Mouse (Mus musculus) hindbrain, embryonic 14.5 days (tissue): ENCODE data around the gene Gli1. TPM values are rescaled to one million over a fixed set of nuclear protein-coding genes. Genes with fewer than 3 reads are reported as not detected.

ENCODE experiments used
- ATAC-seq: fragments of 200-750 bp; cut with Nextera tagmentation; 2 replicates; pipeline ENCODE4 v1.8.0; 2017; ENCODE audit warnings: moderate number of reproducible peaks, mild to moderate bottlenecking, moderate TSS enrichment, moderate library complexity; ENCODE audit not compliant: low FRiP score
- DNase-seq: peaks from one replicate; pipeline ENCODE4 v3.0.0-alpha.2; 2015; ENCODE audit warnings: low spot score
- H3K27ac ChIP-seq: fragments of 300-500 bp; sonication (generic); 2 replicates; pipeline ENCODE4 v1.5.1; 2014; ENCODE audit warnings: mild to moderate bottlenecking, moderate library complexity
- H3K27me3 ChIP-seq: fragments of 300-500 bp; sonication (generic); 2 replicates; pipeline ENCODE4 v1.6.1; 2014; ENCODE audit warnings: mild to moderate bottlenecking, low read length, mixed read lengths; ENCODE audit not compliant: control insufficient read depth, insufficient read depth
- H3K36me3 ChIP-seq: fragments of 300-500 bp; sonication (generic); replicated peaks from 2 replicates; pipeline ENCODE4 v1.6.1; 2014; ENCODE audit not compliant: control insufficient read depth, insufficient read depth
- H3K4me1 ChIP-seq: fragments of 300-500 bp; sonication (generic); replicated peaks from 2 replicates; pipeline ENCODE4 v1.6.1; 2014; ENCODE audit warnings: antibody characterized with exemption, low read length, mixed read lengths; ENCODE audit not compliant: control insufficient read depth, insufficient read depth
- H3K4me2 ChIP-seq: fragments of 300-500 bp; sonication (generic); replicated peaks from 2 replicates; pipeline ENCODE4 v1.6.1; 2014; ENCODE audit warnings: mild to moderate bottlenecking, moderate library complexity
- H3K4me3 ChIP-seq: fragments of 300-500 bp; sonication (generic); replicated peaks from 2 replicates; pipeline ENCODE4 v1.5.1; 2014; ENCODE audit warnings: mild to moderate bottlenecking, low read length
- H3K9ac ChIP-seq: fragments of 300-500 bp; sonication (generic); 2 replicates; pipeline ENCODE4 v1.6.1; 2014
- H3K9me3 ChIP-seq: fragments of 300-500 bp; sonication (generic); 2 replicates; pipeline ENCODE4 v1.6.1; 2016; ENCODE audit warnings: low read length; ENCODE audit not compliant: control insufficient read depth
- WGBS: fragments of 180-500 bp; shearing (Covaris S2); extraction: QIAGEN DNeasy Blood & Tissue Kit; methylation state at CpG from one replicate; pipeline ENCODE4 v1.1.7; 2014; 5-methylcytosine and 5-hydroxymethylcytosine counted together
- polyA plus RNA-seq: library from polyadenylated mRNA; unstranded; fragments of >200 nt; fragmentation: Nextera tagmentation; extraction: Ambion mirVana; gene quantifications from 2 replicates; pipeline ENCODE4 v1.2.1, GENCODE M21; 2014

The Gli1 gene
- 1.3 and 1.6 TPM in 2 replicates for polyA plus RNA-seq

GRCm38 (mm10) chr10:127341891-127342639 lies at the start of gene Gli1:
Gli1 (minus strand) TSS chr10:127341974.
- H3K9me3 ChIP-seq = no peaks in the 10 kb centered on the region
- peaks cover 37% of the 10 kb centered on the region for H3K27me3 ChIP-seq
- H3K4me3 ChIP-seq = peak within 1 kb of the TSS; percentile 31
- no peak within 1 kb of the TSS for H3K9ac ChIP-seq
- WGBS = 2% methylated on average over 29 of the region's 29 CpGs
- ATAC-seq (no peak), DNase-seq (peak; percentile 81)
- H3K4me1 ChIP-seq = peaks cover 18% of the 10 kb centered on the region; the same call in 1 of the 2 replicates
- peak within 1 kb of the TSS; percentile 52 for H3K4me2 ChIP-seq
- no peaks in the 10 kb centered on the region for H3K36me3 ChIP-seq
- no peak within 1 kb of the TSS for H3K27ac ChIP-seq

DNA sequence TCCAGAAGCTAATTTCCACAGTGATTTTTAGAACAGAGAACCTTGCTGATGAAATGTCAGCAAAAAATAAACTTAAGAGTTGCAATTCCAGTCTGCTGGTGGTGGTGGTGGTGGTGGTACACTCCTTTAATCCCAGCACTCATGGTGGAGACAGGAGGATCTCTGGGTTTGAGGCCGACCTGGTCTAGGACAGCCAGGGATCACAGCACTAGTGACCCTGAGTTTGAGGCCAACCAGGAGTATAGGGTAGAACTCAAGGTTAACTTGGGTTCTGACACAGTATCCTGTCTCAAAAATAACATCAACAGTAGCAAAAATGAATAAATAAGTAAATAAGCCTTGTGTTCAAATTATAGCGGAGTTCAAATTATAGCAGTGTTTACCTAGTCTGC lies 40.0 kb upstream of the Gli1 start:
- peak overlapping the region; percentile 93; the same call in 1 of the 2 replicates for H3K27ac ChIP-seq
- H3K9ac ChIP-seq = peak overlapping the region; percentile 93
- peak overlapping the region; percentile 64 for H3K4me3 ChIP-seq
- H3K36me3 ChIP-seq = no peaks in the 10 kb centered on the region
- H3K4me1 ChIP-seq = peaks cover 10% of the 10 kb centered on the region; the same call in 1 of the 2 replicates
- DNase-seq = no peak
- ATAC-seq = no peak
- WGBS = 67% methylated on average over 2 of the region's 2 CpGs
- H3K4me2 ChIP-seq = peak overlapping the region; percentile 75
- H3K9me3 ChIP-seq = no peaks in the 10 kb centered on the region
- no peaks in the 10 kb centered on the region for H3K27me3 ChIP-seq

GRCm38 (mm10) chr10:127380767-127381742 lies 39.3 kb upstream of the Gli1 start:
- ATAC-seq (peak; percentile 79), DNase-seq (peak; percentile 39)
- Histone ChIP-seq H3K4me1 (peaks cover 10% of the 10 kb centered on the region; the same call in 1 of the 2 replicates), H3K4me2 (peak overlapping the region; percentile 75), H3K9ac (peak overlapping the region; percentile 93), H3K27ac (peak overlapping the region; percentile 93), H3K36me3 (no peaks in the 10 kb centered on the region), H3K27me3 (no peaks in the 10 kb centered on the region), H3K9me3 (no peaks in the 10 kb centered on the region), H3K4me3 (peak overlapping the region; percentile 64)
- WGBS = 3% methylated on average over 47 of the region's 79 CpGs

DNA sequence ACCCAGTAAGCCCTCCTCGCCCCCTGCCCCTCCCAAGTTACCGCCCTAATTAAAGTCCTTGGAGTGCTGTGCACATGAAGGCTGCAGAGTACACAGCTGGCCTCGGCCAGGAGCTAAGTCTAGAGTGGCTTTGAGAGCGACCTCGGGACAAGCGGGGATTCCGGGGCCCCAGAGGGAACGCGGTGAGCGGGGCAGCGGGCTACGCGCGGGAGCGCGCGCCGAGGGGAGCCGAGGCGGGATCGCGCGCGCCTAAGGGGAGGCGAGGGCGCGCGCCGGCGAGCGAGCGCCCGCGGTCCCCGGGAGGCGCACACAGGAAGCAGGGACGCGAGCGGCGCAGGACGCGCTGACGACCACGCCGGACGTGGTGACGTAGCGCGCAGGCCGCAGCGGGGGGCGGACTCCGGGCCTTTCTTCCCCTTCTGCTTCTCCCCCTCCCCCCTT lies 38.5 kb upstream of the Gli1 start, which contains the start of gene R3hdm2:
R3hdm2 (plus strand) TSS at position 77 of the 441 bp plus-strand sequence.
- peak; percentile 94 for DNase-seq
- no peaks in the 10 kb centered on the region for H3K27me3 ChIP-seq
- no peaks in the 10 kb centered on the region for H3K36me3 ChIP-seq
- H3K9ac ChIP-seq = peak within 1 kb of the TSS; percentile 93
- peak within 1 kb of the TSS; percentile 75 for H3K4me2 ChIP-seq
- H3K27ac ChIP-seq = peak within 1 kb of the TSS; percentile 93
- H3K4me3 ChIP-seq = peak within 1 kb of the TSS; percentile 64
- H3K4me1 ChIP-seq = peaks cover 10% of the 10 kb centered on the region; the same call in 1 of the 2 replicates
- H3K9me3 ChIP-seq = no peaks in the 10 kb centered on the region
- peak; percentile 94 for ATAC-seq
- WGBS = under 1% methylated on average over 39 of the region's 53 CpGs

DNA sequence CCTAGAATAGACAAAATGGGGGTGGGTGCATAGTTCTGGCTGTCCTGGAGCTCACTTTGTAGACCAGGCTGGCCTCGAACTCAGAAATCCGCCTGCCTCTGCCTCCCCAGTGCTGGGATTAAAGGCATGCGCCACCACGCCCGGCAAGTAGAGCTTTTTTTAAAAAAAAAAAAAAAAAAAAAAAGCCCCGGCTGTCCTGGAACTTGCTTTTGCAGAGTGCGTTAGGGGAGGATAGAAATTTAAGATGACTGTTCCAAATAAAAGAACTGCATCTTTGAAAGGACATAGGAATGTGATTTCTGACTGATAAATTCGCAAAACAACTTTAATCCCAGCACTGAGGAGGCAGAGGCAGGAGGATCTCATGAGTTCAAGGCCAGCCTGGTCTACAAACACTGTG lies 37.9 kb upstream of the Gli1 start:
- no peaks in the 10 kb centered on the region for H3K27me3 ChIP-seq
- no peak for ATAC-seq
- WGBS = 90% methylated on average over 8 of the region's 8 CpGs
- H3K4me3 ChIP-seq = peak overlapping the region; percentile 64
- peak overlapping the region; percentile 93; the same call in 1 of the 2 replicates for H3K9ac ChIP-seq
- H3K9me3 ChIP-seq = no peaks in the 10 kb centered on the region
- DNase-seq = no peak
- H3K36me3 ChIP-seq = no peaks in the 10 kb centered on the region
- peak overlapping the region; percentile 61 for H3K4me2 ChIP-seq
- peak overlapping the region; percentile 93 for H3K27ac ChIP-seq
- H3K4me1 ChIP-seq = peaks cover 10% of the 10 kb centered on the region; the same call in 1 of the 2 replicates

DNA sequence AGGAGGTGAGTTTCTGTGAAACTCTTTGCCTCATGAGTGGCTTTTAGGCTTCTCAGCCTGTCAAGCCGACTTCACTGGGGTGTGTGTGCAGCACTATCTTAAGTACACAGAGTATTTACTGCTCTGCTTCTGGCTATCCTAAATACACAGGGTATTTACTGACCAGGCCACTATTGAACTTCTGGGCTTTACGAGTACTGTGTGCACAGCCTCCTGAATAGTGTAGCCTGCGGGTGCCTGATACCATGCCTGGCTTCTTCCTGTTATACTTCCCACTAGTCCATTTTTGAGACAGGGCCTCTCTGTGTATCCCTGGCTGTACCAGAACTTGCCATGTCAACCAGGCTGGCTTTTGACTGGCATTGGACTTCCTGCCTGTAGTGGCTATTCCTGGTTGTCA lies 35.9 kb upstream of the Gli1 start:
- WGBS = 80% methylated on average over 3 of the region's 3 CpGs
- Histone ChIP-seq H3K4me2 (no peak overlapping the region), H3K9ac (no peak overlapping the region), H3K9me3 (no peaks in the 10 kb centered on the region), H3K4me3 (no peak overlapping the region), H3K4me1 (peaks cover 10% of the 10 kb centered on the region; the same call in 1 of the 2 replicates), H3K36me3 (no peaks in the 10 kb centered on the region), H3K27me3 (no peaks in the 10 kb centered on the region), H3K27ac (no peak overlapping the region)
- DNase-seq (no peak), ATAC-seq (no peak)

DNA sequence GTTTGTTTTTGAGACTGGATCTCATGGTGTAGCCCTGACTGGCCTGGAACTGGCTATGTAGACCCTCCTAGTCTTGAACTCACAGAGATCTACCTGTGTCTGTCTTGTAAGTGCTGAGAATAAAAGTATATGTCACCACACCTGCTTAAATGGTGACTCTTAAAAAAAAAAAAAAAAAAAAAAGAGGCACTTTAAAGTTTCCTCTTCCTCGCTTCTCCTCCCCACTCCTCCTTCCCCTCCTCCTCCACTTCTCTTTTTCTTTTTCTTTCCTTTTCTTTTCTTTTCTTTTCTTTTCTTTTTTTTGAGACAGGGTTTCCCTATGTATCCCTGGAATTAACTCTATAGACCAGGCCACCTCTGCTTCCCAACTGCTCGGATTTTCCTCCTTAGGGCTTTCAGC lies 29.2 kb upstream of the Gli1 start:
- Histone ChIP-seq H3K4me2 (no peak overlapping the region), H3K4me1 (no peaks in the 10 kb centered on the region), H3K27ac (no peak overlapping the region), H3K4me3 (no peak overlapping the region), H3K9me3 (no peaks in the 10 kb centered on the region), H3K36me3 (no peaks in the 10 kb centered on the region), H3K9ac (no peak overlapping the region), H3K27me3 (no peaks in the 10 kb centered on the region)
- ATAC-seq = no peak
- DNase-seq = no peak
- 57% methylated on average over 2 of the region's 2 CpGs for WGBS

DNA sequence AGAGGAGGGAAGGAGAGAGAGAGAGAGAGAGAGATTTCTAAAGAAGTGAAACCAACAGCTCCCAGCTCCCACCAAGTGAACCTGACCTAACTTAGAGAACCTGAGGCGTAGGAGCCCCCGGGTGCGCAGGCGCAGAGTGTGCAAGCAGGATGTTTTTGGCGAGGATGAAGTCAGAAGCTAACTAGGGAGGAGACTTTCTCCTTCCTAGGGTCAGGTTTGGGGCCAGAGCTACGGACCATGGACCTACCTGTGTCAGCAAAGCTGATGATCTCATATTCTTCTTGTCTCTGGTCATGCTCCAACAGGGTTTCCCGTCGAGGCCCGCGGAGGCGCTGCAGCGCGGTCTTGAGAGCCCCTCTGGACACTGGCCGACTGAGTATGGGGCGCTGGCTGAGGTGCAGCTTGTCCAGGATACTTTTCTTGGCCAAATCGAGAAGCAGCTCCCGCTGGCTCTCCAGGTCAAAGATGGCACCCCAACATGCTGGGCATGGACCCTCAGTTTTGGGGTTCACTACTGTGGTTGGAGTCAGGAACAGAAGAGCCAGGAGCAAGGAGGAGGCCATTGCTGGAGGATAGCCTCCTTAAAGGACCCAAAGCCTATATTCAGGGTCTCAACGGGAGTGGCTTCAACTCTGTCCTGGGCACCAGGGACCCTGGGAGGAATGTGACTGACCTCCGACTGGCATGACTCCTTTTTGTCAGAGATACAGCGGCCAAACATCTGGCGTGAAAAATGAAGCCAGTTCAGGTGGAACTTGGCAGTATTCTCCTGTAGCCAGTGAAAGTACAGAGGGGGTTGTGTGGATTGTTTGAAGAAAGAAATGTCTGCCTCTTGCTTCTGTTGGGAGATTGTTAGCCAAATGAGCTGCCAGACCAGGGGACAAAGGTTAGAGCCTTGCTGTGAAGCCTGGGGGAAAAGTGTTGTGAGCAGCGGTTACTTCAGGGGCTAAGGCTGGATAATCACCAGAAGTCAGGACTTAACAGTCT lies 28.4 kb upstream of the Gli1 start, which contains the start of gene Inhbc:
Inhbc (minus strand) TSS at position 598 of the 987 bp plus-strand sequence.
- DNase-seq (no peak), ATAC-seq (no peak)
- no peaks in the 10 kb centered on the region for H3K36me3 ChIP-seq
- 77% methylated on average over 22 of the region's 22 CpGs for WGBS
- H3K27ac ChIP-seq = no peak within 1 kb of the TSS
- no peak within 1 kb of the TSS for H3K9ac ChIP-seq
- H3K27me3 ChIP-seq = no peaks in the 10 kb centered on the region
- no peaks in the 10 kb centered on the region for H3K9me3 ChIP-seq
- no peak within 1 kb of the TSS for H3K4me2 ChIP-seq
- H3K4me1 ChIP-seq = no peaks in the 10 kb centered on the region
- H3K4me3 ChIP-seq = no peak within 1 kb of the TSS
